Mouse (Mus musculus) right cerebral cortex, adult 18-20 months (tissue): ENCODE data around the gene Bcl2l12.

Experiments
- DNase-seq: peaks from one replicate; pipeline ENCODE4 v3.0.0; 2022; ENCODE audit warnings: mixed read lengths

The Bcl2l12 gene

DNA sequence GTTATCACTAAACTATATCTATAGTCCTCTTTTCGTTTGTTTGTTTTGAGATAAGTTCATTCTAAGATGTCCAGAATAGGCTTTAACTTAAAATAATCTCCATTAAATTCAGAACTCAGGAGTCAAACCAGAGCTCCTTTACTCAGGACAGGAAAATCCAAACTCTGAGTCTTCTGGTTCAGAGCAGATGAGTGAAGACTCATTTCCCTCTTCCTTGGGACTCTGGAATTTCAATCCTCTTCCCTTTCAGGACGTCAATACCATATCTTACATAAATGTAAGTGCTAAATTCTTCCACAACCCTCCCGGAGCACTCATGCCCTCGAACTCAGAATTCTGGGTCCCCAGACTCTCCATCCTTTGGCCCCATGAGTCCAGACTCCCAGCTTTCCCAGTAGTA is 18.2 kb upstream of the Bcl2l12 start:
- no peak for DNase-seq

DNA sequence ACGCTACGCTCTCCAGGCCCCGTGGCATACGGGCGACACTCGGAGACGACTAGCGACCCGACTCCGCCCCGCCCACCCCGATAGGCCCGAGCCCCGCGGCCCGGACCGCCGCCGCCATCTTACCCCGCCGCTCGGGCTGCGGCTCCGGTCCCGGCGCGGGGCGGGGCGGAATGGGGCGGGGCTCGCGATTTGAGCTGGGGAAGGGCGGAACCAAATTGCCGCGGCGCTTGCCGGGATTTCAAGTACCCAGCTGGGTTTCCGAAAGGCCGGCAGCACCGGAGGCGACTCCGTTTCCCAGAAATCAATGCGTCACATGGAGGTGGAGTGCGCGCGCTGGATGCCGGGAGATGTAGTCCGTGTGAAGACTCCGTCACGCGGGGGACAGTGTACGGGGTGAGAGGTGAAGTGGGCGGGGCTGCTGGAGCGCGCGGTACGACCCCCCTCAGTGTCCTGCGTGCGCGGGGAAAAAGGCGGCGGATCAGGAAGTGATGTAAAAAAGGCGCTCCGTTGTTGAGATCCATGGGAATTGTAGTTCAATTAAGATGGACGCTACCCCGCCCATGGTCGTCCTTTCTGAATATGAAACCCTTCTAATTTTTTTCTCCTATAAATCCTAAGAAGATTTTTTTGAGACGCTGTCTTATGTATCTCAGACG is 17.6 kb upstream of the Bcl2l12 start, which contains the start of gene Scaf1:
Scaf1 (minus strand) TSS at position 407 of the 656 bp plus-strand sequence.
- peak; percentile 100 for DNase-seq

- no peak for DNase-seq
These were observed 16.9 kb upstream of the Bcl2l12 start for GRCm38 (mm10) chr7:45015344-45015956.

GRCm38 (mm10) chr7:45014096-45014451 is 15.6 kb upstream of the Bcl2l12 start:
- no peak for DNase-seq

DNA sequence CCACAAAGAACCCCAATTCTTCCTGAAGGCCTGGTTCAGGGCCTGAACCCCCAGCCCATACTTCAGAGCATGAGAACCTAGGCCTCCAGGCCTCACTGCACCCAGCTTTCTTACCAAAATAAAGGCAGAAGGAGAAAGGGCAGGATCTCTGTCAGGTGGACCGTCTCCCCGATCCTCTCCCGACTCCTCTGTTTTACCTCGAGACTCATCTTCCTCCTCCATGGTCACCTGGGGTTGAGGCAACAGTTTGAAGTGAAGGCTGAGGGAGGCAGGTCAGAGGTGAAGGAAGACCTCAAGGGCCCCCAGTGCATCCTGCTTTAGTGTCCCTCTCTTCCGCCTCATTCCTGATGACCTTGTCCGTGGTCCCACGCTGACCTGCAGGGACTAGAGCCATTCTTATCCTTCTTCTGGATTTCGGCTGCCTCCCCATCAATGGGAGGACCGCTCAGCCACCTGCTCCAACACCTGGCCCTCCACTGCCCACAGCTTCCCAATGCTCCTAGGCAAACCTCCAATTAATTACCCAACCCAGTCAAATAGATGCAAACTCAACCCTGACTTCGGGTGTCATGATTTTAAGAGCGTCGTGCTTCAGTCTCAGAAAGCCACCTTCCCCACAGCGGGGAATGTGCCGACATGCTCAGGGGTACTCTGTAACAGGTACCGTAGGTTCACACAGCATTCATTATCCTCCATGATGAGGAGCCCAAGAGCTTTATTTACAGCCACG is 15.0 kb upstream of the Bcl2l12 start:
- no peak for DNase-seq

DNA sequence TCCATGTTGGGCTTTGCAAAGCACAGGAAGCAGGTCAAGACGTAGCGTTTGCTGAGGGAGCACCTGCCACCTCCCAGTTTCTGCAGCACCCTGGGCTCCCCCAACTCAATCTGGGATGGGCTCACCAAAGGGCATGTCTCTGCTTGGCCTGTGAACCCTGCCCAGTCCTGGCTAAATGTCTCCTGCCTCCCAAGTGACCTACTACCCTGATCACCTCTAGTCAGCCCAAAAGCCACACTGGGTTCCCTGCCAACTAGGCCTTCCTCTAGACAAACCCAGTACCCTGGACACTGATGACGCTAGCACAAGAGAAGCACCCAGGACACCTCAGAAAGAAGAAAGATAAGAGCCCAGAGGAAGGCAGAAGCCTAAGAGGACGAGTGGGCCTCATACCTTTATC is 14.3 kb upstream of the Bcl2l12 start:
- DNase-seq = no peak

DNA sequence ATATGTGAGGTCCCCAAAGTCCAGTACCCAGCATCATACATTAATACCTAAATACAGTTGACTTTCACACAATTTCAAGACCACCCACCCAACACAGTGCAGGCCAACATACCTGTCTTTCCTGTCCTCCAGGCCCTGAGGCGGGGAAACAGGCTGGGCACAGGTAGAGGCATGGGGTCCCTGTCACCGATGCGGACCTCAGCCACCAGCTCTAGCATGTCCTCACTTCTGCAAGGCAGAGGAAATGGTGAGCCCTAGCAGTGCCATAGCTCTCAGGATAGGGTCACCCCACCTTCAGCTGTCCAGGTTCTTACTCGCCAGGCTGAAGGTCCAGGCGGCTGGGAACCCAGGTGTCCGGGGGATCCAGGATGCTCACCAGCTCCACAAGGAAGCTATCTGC is 13.5 kb upstream of the Bcl2l12 start:
- DNase-seq = no peak

DNA sequence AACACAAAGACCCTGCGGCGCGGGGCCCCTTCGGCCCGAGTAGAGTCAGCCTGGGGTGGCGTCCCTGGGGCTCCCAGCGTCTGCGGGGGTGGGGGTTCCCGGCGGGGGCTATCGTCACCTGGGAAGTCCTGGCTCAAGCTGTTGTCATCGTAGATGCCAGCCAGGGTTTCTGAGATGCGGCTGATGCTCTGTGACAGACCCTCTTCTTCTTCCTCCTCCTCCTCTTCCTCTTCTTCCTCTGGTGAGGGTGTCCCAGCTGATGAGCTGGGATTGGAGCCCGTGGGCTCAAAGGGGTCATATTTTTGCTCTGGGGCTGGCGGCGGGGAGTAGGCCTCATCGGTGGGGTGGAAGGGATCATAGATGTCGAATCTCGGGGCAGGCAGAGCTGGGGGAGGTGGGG is 9.9 kb upstream of the Bcl2l12 start:
- DNase-seq = no peak

GRCm38 (mm10) chr7:45007846-45008245 is 9.3 kb upstream of the Bcl2l12 start:
- DNase-seq = no peak

- no peak for DNase-seq
These were observed 8.6 kb upstream of the Bcl2l12 start for GRCm38 (mm10) chr7:45007141-45007540.

GRCm38 (mm10) chr7:45006503-45006902 is 8.0 kb upstream of the Bcl2l12 start:
- no peak for DNase-seq

DNA sequence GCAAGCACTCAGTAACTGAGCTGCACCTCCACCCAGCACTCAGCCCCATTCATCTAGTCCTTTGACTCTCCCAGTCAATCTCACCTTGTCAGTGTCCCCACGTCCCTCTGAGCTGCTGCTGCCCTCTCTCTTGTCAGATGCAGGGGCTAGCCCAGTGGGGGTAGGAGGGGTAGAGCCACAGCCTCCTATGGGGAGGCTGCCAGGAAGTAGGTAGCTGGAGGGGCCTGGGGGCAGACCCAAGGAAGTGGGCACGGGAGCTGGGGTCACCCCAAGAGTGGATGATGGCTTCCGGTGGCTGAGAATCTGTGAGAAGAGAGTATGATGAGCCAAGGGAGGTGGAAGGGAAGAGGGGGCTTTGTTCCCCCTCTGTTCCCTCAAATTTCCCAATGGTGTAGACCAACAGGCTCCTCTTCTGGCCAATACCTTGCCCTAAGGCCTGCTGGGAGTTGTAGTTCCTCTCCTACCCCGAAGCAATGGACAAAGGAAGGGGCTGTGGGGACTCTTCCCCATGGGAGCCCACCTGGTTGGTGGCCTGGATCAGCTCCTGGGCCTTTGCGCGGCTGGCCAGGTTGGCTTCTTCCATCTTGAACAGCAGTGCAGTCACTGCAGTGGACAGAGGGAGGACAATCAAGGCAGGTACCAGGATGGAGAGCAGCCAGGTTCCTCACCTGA is 6.9 kb upstream of the Bcl2l12 start:
- no peak for DNase-seq

DNA sequence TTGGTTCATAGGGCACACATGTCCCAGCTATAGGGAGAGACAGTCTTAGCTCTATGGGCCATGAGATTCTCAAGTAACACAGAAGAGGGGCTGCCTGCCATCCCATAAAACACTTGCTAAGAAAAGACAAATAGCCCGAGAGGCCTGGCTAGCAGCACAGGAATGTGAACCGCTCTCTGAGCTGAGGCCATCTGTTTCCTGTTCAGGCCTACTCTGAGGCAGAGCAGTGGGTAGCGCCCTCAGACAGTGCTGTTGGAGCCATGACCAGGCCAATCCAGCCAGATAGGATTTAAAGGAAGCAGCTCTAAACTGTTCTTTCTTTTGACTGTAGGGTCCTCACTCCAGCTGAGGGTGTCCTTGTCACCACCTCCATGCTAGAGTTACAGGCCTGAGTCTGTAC is 6.0 kb upstream of the Bcl2l12 start:
- no peak for DNase-seq

DNA sequence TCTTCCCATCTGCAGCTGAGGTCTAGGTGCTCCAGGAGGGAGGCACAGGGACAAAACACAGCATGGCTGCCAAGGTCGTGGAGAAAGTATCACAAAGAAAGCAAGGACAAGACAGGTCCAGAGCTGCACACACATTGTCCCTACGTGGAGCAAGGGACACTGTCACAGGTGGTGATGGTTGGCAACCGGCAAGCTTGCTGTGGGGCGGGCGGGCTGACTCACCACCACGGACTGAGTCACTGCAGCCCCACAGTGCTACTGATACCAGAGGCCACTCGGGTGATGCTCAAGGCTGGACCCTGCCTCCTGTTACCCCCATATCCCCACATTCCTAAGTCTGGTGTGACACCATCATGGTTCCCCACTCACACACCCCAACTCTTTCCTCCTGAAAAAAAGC is 3.9 kb upstream of the Bcl2l12 start:
- no peak for DNase-seq

DNA sequence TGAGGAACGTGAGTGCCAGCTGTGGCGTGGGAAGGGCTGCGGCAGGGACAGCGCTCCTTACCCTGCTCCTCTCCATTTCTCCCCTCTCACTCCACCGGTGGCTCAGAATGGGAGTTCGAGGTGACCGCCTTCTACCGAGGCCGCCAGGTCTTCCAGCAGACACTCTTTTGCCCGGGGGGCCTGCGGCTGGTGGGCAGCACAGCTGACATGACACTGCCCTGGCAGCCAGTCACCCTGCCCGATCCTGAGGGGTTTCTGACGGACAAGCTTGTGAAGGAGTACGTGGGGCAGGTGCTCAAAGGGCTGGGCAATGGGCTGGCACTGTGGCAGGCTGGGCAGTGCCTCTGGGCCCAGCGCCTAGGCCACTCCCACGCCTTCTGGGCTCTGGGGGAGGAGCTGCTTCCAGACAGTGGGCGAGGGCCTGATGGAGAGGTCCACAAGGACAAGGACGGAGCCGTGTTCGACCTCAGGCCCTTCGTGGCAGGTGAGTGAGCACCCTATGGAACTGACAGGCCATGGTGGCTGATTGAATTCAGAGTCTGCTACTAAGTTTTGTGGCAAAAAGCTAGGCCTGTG is 2.1 kb upstream of the Bcl2l12 start:
- DNase-seq = no peak

GRCm38 (mm10) chr7:44999753-45000152 is 1.2 kb upstream of the Bcl2l12 start:
- no peak for DNase-seq

GRCm38 (mm10) chr7:44997940-44998428 is 528 bp downstream of the Bcl2l12 start:
- DNase-seq = no peak

DNA sequence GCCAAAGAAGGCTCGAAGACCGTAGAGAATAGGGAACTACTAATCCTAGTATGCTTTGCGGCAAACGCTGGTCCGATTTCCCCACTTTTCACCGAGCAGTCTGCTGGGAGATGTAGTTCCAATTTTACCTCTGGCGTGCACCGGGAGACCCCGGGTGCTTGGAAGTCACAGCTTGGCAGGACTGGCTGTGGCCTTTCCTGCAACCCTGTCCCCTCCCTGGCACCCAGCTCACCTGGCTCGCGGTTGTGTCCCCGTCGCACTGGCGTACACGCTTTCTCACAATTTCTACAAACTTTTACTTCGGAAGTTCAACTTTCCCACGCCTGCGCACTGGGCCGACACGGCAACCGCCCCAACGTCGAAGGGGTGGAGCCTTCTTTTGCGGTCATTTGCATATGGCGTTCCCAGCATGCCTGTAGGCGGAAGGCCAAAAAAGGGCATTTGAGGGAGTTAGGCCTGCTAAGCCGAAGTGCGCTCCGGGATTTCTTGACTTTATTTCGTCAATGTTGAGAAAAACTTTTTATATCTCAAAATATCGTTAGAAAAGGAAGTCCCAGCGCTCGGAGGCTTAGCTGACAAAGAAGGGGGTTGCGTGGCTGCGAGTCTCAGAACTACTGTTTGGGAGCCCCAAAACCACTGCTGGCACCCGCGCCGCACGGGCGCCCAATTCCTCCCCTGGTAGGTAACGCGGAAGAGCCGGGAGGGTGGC is 1.1 kb downstream of the Bcl2l12 start, which contains the start of gene Irf3:
Irf3 (plus strand) TSS at position 418 of the 709 bp plus-strand sequence.
- peak; percentile 96 for DNase-seq

GRCm38 (mm10) chr7:44996672-44997071 is 1.8 kb downstream of the Bcl2l12 start:
- no peak for DNase-seq

DNA sequence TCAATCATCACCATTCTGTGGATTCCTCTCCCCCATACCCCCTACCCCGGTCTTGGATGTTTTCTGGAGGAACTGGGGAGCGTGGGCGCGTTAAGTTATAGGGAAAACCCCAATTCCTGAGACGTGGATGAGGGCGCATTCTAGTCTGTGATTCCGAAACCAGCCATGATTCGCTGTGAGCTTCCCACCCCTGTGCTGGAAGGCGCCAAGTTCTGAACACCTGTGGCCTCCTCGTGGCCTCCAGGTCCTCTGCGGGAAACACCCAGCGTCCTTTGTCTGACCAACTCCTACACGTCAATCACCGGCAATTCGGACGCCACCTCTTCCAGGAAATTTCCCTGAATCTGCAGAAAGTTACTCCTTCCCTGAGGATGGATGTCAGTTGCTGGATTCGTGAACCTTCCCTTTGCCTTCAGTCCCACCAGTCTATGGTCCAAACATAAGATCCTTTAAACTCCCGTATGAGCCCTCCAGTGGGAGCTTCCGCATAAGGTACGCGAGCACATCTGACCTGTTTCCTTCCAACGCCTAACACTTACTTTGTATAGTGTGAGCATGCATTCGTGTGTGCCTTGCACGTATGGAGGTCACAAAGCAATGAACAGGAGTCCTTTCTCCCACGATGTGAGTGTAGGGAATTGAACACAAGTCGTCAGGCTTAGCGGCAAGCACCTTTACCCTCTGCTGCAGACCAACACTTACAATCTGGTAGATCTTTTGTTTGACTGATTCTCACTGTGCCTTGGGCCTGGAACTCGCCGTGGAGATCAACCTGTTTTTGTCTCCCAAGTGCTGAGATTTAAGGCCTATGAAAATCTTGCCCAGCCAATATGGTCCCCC is 11.4 kb downstream of the Bcl2l12 start:
- no peak for DNase-seq

- DNase-seq = peak; percentile 100
These were observed 12.2 kb downstream of the Bcl2l12 start, which contains the start of gene Prmt1 for GRCm38 (mm10) chr7:44986192-44986878. Gene Prmt1 (minus strand): TSS chr7:44986568.
